Mouse (Mus musculus): ENCODE measurements around the gene Vegfb. TPM values are rescaled to one million over a fixed set of nuclear protein-coding genes. Genes with fewer than 3 reads are reported as not detected.

The Vegfb gene
- total and polyA plus RNA-seq, 2 experiments from 2014 or later: 122 to 193 TPM

DNA sequence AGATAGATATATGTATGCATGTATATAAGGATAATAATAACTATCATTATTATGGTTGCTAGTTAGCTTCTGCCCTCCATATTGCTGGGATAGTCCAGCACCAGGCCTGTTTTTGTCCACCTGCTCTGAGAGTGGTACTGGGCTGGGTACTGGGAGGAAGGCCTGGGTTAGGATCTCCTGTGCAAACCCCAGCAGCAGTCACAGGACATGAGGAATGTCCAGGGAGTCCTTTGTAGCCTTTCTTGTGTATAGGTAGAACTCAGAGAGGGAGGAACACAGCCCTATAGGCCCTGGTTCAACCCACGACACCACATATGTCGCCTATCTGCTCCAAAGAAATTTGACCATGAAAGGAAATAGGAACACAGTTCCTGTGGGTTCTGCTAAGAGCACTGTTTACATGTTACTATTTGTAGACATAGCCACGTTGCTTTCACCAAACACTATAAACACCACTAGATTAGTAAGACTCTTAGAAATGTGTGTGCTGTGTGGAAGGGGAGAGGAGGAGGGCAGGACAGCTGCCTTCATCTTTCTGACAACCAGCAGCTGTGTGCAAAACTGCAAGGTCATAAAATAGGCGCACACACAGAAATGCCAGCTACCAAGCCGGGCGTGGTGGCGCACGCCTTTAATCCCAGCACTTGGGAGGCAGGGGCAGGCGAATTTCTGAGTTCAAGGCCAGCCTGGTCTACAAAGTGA, 19.6 kb upstream of the Vegfb start:
- no peak for ATAC-seq (ENCODE audit: insufficient read depth, low read depth)
- H3K27ac ChIP-seq (ENCODE audit: low read depth): no peak overlapping the region
- WGBS: 79% methylated on average over 9 of the region's 9 CpGs

GRCm38 (mm10) chr19:6999360-7000063, 12.1 kb upstream of the Vegfb start:
- no peaks in the 10 kb centered on the region for H3K9me3 ChIP-seq (replicated peaks; ENCODE audit: control insufficient read depth, low read length)
- no peak overlapping the region for H3K9ac ChIP-seq (replicated peaks; ENCODE audit: low read depth, low read length)
- H3K4me3 ChIP-seq (ENCODE audit: low read depth, low read length): no peak overlapping the region
- H3K36me3 ChIP-seq (replicated peaks; ENCODE audit: control insufficient read depth, insufficient read depth, low read length): peaks cover 25% of the 10 kb centered on the region
- H3K27ac ChIP-seq (ENCODE audit: low read depth): no peak overlapping the region
- ATAC-seq (ENCODE audit: insufficient read depth, low read depth) (no peak), DNase-seq (ENCODE audit: low spot score) (no peak)
- H3K27me3 ChIP-seq (ENCODE audit: control insufficient read depth, insufficient read depth, low read length): no peaks in the 10 kb centered on the region
- peaks cover 19% of the 10 kb centered on the region for H3K4me1 ChIP-seq (ENCODE audit: control insufficient read depth, insufficient read depth)
- TF ChIP-seq CTCF (IDR thresholded peaks at IDR 0.05; ENCODE audit: low read depth) (no peak), EP300 (IDR thresholded peaks at IDR 0.05; ENCODE audit: low read depth) (no peak)
- 97% methylated on average over 19 of the region's 19 CpGs for WGBS
- H3K4me2 ChIP-seq (ENCODE audit: low read depth, low read length): no peak overlapping the region

More for the DNA sequence above, 19.6 kb upstream of the Vegfb start:
- H3K4me1 ChIP-seq (ENCODE audit: control insufficient read depth, insufficient read depth): peaks cover 7% of the 10 kb centered on the region; the same call in 1 of the 2 replicates
- no peaks in the 10 kb centered on the region for H3K27me3 ChIP-seq (ENCODE audit: control insufficient read depth, insufficient read depth, low read length)
- no peaks in the 10 kb centered on the region for H3K9me3 ChIP-seq (replicated peaks; ENCODE audit: control insufficient read depth, low read length)
- DNase-seq (ENCODE audit: low spot score): no peak
- no peak overlapping the region for H3K4me2 ChIP-seq (ENCODE audit: low read depth, low read length)
- no peak overlapping the region for H3K9ac ChIP-seq (replicated peaks; ENCODE audit: low read depth, low read length)
- H3K4me3 ChIP-seq (ENCODE audit: low read depth, low read length): no peak overlapping the region
- TF ChIP-seq CTCF (IDR thresholded peaks at IDR 0.05; ENCODE audit: low read depth) (no peak), EP300 (IDR thresholded peaks at IDR 0.05; ENCODE audit: low read depth) (no peak)
- no peaks in the 10 kb centered on the region for H3K36me3 ChIP-seq (replicated peaks; ENCODE audit: control insufficient read depth, insufficient read depth, low read length)

DNA sequence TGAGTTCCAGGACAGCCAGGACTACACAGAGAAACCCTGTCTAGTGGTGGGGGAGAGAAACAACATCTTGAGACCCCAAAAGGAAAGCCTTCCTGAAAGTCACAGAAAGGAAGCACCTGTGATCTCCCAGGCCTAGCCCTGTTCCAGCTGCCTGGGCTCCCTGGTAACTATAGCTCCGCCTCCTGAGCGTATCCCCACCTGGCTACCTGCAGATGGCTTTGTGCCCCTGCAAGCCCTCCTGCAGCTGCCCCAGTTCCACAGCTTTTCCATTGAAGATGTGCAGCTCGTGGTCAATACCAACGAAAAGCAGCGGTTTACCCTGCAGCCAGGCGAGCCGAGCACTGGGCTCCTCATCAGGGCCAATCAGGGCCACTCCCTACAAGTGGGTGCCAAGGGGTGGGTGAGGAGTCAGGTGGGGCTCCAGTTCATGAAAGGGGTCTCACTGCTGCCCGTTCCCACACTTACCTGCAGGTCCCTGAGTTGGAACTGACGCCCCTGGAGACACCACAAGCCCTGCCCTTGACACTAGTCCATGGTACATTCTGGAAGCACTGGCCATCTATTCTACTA, 10.4 kb upstream of the Vegfb start:
- 91% methylated on average over 9 of the region's 9 CpGs for WGBS
- Histone ChIP-seq H3K9me3 (replicated peaks; ENCODE audit: control insufficient read depth, low read length) (no peaks in the 10 kb centered on the region), H3K27ac (ENCODE audit: low read depth) (no peak overlapping the region), H3K36me3 (replicated peaks; ENCODE audit: control insufficient read depth, insufficient read depth, low read length) (peaks cover 25% of the 10 kb centered on the region), H3K4me2 (ENCODE audit: low read depth, low read length) (no peak overlapping the region), H3K4me3 (ENCODE audit: low read depth, low read length) (no peak overlapping the region), H3K27me3 (ENCODE audit: control insufficient read depth, insufficient read depth, low read length) (no peaks in the 10 kb centered on the region), H3K4me1 (ENCODE audit: control insufficient read depth, insufficient read depth) (peaks cover 22% of the 10 kb centered on the region), H3K9ac (replicated peaks; ENCODE audit: low read depth, low read length) (no peak overlapping the region)
- TF ChIP-seq EP300 (IDR thresholded peaks at IDR 0.05; ENCODE audit: low read depth): no peak
- no peak for TF ChIP-seq CTCF (IDR thresholded peaks at IDR 0.05; ENCODE audit: low read depth)
- DNase-seq (ENCODE audit: low spot score) (no peak), ATAC-seq (ENCODE audit: insufficient read depth, low read depth) (no peak)

GRCm38 (mm10) chr19:6996006-6996405, 8.6 kb upstream of the Vegfb start, which contains the start of the genes Nudt22 and Trpt1:
TSS of gene Nudt22 (minus strand) at chr19:6996117.
TSS of gene Trpt1 (plus strand) at chr19:6996131.
- WGBS: under 1% methylated on average over 24 of the region's 24 CpGs
- DNase-seq (ENCODE audit: low spot score) (peak; percentile 88), ATAC-seq (ENCODE audit: insufficient read depth, low read depth) (peak; percentile 74)
- H3K9me3 ChIP-seq (replicated peaks; ENCODE audit: control insufficient read depth, low read length): no peaks in the 10 kb centered on the region
- peaks cover 25% of the 10 kb centered on the region for H3K36me3 ChIP-seq (replicated peaks; ENCODE audit: control insufficient read depth, insufficient read depth, low read length)
- H3K4me1 ChIP-seq (ENCODE audit: control insufficient read depth, insufficient read depth): peaks cover 26% of the 10 kb centered on the region
- H3K9ac ChIP-seq (replicated peaks; ENCODE audit: low read depth, low read length): peak within 1 kb of the TSS; percentile 62
- H3K4me2 ChIP-seq (ENCODE audit: low read depth, low read length): peak within 1 kb of the TSS; percentile 79
- peak within 1 kb of the TSS; percentile 58 for H3K4me3 ChIP-seq (ENCODE audit: low read depth, low read length)
- peak within 1 kb of the TSS; percentile 84 for H3K27ac ChIP-seq (ENCODE audit: low read depth)
- no peak for TF ChIP-seq CTCF (IDR thresholded peaks at IDR 0.05; ENCODE audit: low read depth)
- TF ChIP-seq EP300 (IDR thresholded peaks at IDR 0.05; ENCODE audit: low read depth): no peak
- H3K27me3 ChIP-seq (ENCODE audit: control insufficient read depth, insufficient read depth, low read length): no peaks in the 10 kb centered on the region

DNA sequence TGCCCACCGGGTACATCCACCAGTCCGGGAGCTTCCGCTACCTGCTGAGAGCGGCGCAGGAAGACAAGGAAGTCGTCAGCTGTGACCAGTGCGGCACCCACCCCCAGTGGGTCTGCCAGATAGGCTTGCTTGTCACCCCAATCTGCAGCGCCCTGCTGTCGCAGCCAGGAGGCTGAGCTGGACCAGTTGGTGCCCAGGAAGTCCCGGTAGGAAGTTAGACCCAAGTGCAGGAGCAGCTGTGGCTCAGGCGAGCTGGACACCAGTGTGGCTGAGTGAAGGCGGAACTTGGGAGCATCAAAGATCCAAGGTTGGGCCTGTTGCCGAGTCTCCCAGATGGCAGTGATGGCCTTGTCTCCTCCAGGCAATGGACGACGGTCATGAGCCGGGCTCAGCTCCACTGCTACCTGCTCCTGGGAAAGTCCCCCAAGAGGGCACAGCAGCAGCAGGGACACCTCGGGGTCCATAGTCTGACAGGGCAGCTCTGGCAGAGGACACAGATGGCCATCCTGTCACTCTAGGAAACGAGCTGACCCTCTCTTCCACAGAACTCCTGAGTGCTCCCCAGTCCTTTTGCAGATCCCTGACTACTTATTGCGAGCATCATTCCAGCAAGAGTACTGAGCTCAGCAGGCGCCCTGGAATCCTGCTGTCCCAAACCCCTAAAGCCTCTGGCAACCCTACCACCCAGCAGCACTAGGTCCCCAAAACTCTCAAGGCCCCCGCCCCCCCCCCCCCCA, 8.0 kb upstream of the Vegfb start:
- 38% methylated on average over 21 of the region's 21 CpGs for WGBS
- Histone ChIP-seq H3K9me3 (replicated peaks; ENCODE audit: control insufficient read depth, low read length) (no peaks in the 10 kb centered on the region), H3K36me3 (replicated peaks; ENCODE audit: control insufficient read depth, insufficient read depth, low read length) (peaks cover 25% of the 10 kb centered on the region), H3K27me3 (ENCODE audit: control insufficient read depth, insufficient read depth, low read length) (no peaks in the 10 kb centered on the region), H3K4me2 (ENCODE audit: low read depth, low read length) (peak overlapping the region; percentile 79), H3K4me3 (ENCODE audit: low read depth, low read length) (peak overlapping the region; percentile 58), H3K4me1 (ENCODE audit: control insufficient read depth, insufficient read depth) (peaks cover 26% of the 10 kb centered on the region), H3K27ac (ENCODE audit: low read depth) (peak overlapping the region; percentile 84), H3K9ac (replicated peaks; ENCODE audit: low read depth, low read length) (peak overlapping the region; percentile 62)
- DNase-seq (ENCODE audit: low spot score): no peak
- no peak for ATAC-seq (ENCODE audit: insufficient read depth, low read depth)
- TF ChIP-seq EP300 (IDR thresholded peaks at IDR 0.05; ENCODE audit: low read depth) (no peak), CTCF (IDR thresholded peaks at IDR 0.05; ENCODE audit: low read depth) (no peak)
